Mouse (Mus musculus): ENCODE data around the gene Jmjd4.

The Jmjd4 gene

DNA sequence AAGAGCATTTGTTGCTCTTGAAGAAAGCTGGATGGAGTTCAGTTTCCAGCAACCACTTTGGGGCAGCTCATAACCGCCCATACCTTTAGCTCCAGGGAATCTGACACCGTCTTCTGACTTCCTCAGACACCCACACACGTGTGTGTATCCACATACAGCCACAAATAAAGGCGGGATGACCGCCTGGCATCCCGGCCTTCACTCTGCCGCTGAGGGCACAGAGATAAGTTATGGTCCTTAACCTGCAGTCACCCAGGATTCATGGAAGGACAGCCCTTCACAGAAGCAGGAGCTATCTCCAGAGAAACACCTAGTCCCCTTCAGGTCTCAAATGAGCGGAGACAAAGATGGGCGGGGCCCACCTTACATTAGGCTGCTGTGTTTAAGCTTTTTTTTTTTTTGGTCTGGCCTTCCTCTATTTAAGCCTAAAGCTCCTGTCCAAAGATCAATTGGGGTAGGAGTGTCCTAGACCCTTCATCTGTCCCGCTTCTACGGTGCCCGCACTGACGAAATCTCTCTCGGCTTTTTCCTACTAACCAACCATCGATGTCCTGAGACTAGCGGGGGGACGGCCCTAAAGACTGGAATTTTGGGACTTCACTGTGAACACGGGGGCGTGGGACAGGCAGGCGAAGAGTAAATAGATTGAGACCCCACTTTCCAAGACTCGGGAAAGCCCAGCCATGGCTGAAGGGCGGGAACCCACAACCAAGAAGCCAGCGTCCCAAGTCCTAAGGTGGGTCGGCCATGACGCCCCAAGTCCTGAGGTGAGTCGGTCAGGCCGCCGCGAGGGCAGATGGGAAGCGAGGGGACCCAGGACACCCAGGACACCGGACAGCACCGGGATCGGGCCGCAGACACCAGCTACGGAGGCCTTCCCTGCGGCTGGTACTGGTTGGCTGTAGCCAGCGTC is 21.8 kb downstream of the Jmjd4 start:
- peak; percentile 25 for DNase-seq

- DNase-seq = peak; percentile 97
Observed at GRCm38 (mm10) chr11:59472326-59472677, 22.5 kb downstream of the Jmjd4 start, which contains the start of gene Zfp867. Gene Zfp867 (minus strand): TSS chr11:59472474.

- no peak for DNase-seq
Observed at GRCm38 (mm10) chr11:59477240-59477639, 27.4 kb downstream of the Jmjd4 start.

DNA sequence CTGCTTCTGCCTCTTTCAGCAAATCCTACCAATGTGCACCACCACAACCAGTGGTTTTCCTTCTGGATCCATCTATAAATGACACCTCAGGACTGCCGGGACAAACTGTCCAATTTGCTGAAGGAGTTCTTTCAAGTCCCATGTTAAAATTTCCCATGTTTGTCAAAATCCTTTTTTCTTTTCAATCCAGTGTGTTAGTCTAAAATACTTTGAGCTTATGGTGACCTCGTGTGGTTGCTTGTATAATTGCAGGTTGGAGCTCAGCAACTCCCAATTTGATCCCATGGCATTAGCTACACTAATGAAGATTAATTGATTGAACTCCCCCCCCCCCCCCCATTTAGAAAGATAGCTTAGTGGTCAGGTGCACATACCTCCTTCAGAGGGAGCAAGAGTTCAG is 33.4 kb downstream of the Jmjd4 start:
- peak; percentile 77 for DNase-seq

DNA sequence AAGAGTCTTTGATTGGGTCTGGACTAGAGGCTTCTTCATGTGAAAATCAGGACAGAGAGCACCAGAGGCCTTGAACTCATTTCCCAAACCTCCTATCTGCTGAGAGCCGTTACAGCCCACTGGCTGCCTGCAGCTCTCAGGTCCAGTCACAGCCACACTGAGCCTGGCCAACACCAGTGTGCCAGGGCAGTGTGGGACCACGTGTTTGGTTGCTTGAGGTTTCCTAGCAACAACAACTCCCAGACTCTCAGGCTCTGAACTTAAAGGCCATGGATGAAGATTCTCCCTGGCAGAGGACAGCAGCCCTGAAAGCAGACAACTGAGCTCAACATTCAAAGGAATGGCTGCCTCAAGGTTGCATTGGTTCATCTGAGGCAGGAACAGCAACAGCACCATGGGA is 35.8 kb downstream of the Jmjd4 start:
- no peak for DNase-seq

DNA sequence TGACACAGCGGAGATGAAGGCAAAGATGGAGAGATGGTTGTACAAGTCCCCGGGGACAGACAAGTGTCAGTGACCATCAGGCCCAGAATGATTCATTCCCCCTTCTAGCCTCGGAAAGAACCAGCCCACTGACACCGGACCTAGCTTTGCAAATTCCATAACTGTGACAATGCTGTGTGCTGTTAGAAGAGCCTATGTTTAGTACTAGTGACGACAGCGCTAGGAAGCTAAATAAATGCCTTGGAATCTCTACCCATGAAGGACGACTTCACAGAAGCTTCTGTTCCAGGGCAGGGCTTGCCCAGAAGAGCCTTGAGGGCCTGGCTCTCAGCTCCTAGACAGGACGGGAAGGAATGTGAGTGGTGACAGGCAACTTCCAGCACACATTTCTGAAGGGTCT is 36.4 kb downstream of the Jmjd4 start:
- DNase-seq = no peak

DNA sequence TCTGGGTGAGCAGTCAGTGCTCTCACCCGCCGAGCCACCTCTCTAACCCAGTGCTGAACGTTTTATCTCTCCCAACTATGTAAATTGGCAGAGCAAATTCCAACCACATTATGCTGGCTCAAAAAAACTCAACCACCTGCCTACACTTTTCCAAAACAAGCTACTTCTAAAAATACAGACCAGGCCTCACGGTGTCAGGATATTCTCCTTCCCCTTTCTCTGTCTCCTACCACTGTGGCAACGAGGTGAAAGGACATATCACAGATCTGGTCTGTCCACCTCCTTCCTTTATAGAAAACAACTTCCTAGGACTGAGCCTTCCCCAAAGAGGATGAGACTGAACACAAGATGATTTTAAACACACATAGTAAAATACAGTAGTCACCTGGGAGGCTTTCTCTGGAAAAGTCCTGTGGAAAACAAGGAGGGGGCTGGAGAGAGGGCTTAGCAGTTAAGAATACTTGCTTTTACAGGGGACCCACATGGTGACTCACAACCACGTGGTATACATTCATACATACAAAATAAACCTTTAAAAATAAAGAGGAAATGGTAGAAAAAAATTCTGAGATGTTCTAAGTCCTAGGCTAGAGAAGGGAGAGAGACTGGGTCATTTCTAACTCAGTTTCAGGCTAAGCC is 46.9 kb downstream of the Jmjd4 start:
- no peak for DNase-seq

DNA sequence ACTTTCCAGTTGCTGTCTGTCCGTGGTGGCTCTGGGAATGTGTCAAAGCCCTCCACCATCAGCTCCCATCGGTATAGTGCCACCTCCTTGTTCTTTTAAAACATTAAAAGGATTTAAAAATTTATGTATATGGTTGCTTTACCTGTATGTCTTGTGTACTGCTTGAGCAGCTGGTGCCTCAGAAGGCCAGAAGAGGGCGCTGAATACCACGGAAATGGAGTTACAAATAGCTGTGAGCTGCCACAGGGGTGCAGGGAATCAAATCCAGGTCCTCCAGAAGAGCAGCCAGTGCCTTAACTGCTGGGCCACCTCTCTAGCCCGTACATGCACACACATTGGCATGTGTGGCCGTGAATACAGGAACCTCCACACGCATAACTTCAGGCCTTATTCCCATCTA is 47.9 kb downstream of the Jmjd4 start:
- no peak for DNase-seq

DNA sequence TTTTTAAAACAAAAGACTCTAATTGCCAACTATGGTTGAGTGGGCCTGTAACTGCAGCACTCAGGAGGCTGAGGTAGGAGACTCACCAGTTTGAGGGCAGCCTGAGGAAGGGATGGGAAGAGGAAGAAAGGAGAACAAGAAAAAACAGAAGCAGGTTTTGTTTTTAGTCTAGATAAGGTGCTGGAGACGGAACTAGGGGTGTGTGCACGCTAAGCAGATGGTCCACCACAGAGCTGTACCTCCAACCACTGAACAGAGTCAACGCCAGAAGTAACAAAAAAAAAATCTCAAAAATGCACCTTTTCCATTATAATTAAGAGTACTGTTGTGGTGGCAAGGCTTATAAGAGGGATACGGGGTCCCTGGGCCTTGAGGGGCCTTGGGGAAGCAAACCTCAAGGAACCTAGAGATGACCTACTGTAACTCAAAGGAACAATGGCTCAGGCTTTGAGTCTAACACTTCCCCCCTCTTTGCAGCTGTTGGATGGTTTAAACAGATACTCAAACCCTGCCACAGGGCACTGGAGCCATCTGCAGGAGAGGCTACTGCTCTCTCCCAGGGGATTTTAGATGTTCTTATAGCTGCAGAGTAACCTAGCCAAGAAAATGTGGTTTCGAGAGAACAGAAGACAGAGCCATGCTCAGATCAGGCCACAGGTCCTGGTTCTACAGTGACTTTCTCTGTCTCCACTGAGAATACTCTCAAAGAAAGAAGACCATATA is 52.3 kb downstream of the Jmjd4 start:
- no peak for DNase-seq

- DNase-seq = peak; percentile 65
Observed at GRCm38 (mm10) chr11:59505351-59505838, 55.5 kb downstream of the Jmjd4 start.

- peak; percentile 94 for DNase-seq
Observed at GRCm38 (mm10) chr11:59505839-59506712, 56.2 kb downstream of the Jmjd4 start.

DNA sequence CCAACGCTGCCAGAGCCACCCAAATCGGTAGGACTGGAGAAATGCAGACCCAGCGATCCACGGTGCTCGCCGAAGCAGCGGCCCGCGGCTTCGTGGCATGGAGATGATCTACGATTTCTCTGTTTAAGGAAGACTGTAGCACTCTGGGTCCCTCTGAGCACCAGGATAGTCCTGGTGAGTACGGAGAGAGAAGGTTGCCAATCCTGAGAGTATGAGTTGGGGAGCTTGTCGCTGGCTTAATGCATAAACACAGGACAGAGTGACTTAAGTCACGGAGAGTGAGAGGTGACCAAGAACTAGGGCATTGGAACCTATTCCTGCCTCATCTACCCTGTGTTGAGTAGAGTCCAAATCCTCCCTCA is 56.8 kb downstream of the Jmjd4 start:
- DNase-seq = no peak
